Mouse (Mus musculus) lung, embryonic 14.5 days (tissue): ENCODE data around the gene Tomm70a. TPM values are rescaled to one million over a fixed set of nuclear protein-coding genes. Genes with fewer than 3 reads are reported as not detected.

Experiments used
- ATAC-seq: fragments of 200-750 bp; cut with Nextera tagmentation; 2 replicates; pipeline ENCODE4 v1.8.0; 2017; ENCODE audit warnings: mild to moderate bottlenecking, moderate TSS enrichment, moderate library complexity; ENCODE audit not compliant: insufficient read depth
- DNase-seq: peaks from one replicate; pipeline ENCODE4 v3.0.0-alpha.2; 2015
- H3K27ac ChIP-seq: fragments of 300-500 bp; sonication (generic); 2 replicates; pipeline ENCODE4 v1.5.1; 2014; ENCODE audit warnings: low read depth, mild to moderate bottlenecking, moderate library complexity
- H3K27me3 ChIP-seq: fragments of 300-500 bp; sonication (generic); 2 replicates; pipeline ENCODE4 v1.6.1; 2014; ENCODE audit warnings: low read length, control low read depth; ENCODE audit not compliant: insufficient read depth
- H3K36me3 ChIP-seq: fragments of 300-500 bp; sonication (generic); 2 replicates; pipeline ENCODE4 v1.6.1; 2014; ENCODE audit warnings: control low read depth; ENCODE audit not compliant: insufficient read depth
- H3K4me1 ChIP-seq: fragments of 300-500 bp; sonication (generic); 2 replicates; pipeline ENCODE4 v1.6.1; 2014; ENCODE audit warnings: antibody characterized with exemption, control low read depth; ENCODE audit not compliant: insufficient read depth
- H3K4me2 ChIP-seq: fragments of 300-500 bp; sonication (generic); 2 replicates; pipeline ENCODE4 v1.6.1; 2014; ENCODE audit warnings: mild to moderate bottlenecking
- H3K4me3 ChIP-seq: fragments of 300-500 bp; sonication (generic); 2 replicates; pipeline ENCODE4 v1.5.1; 2014; ENCODE audit warnings: low read depth, low read length
- H3K9ac ChIP-seq: fragments of 300-500 bp; sonication (generic); 2 replicates; pipeline ENCODE4 v1.6.1; 2014
- H3K9me3 ChIP-seq: fragments of 300-500 bp; sonication (generic); 2 replicates; pipeline ENCODE4 v1.6.1; 2016; ENCODE audit warnings: low read depth, low read length, control low read depth
- CTCF ChIP-seq: IDR thresholded peaks from 2 replicates; pipeline ENCODE4 v1.5.1; 2016; ENCODE audit warnings: antibody characterized with exemption, low read depth
- WGBS: fragments of 180-500 bp; shearing (Covaris S2); extraction: QIAGEN DNeasy Blood & Tissue Kit; methylation state at CpG from one replicate; pipeline ENCODE4 v1.1.7; 2014; 5-methylcytosine and 5-hydroxymethylcytosine counted together
- polyA plus RNA-seq: library from polyadenylated mRNA; unstranded; fragments of >200 nt; fragmentation: Nextera tagmentation; extraction: Ambion mirVana; gene quantifications from 2 replicates; pipeline ENCODE4 v1.2.1, GENCODE M21; 2014

Gene Tomm70a
- polyA plus RNA-seq, 1 experiment from 2014 or later, result 62.0 TPM

GRCm38 (mm10) chr16:57144741-57145140 lies 23.2 kb downstream of the Tomm70a start:
- no peak for TF ChIP-seq CTCF
- 92% methylated on average over 5 of the region's 5 CpGs for WGBS
- ATAC-seq (no peak), DNase-seq (no peak)
- no peak overlapping the region for H3K9ac ChIP-seq
- peaks cover 54% of the 10 kb centered on the region for H3K36me3 ChIP-seq
- no peaks in the 10 kb centered on the region for H3K9me3 ChIP-seq
- no peak overlapping the region for H3K4me3 ChIP-seq
- H3K27ac ChIP-seq, result no peak overlapping the region
- no peaks in the 10 kb centered on the region for H3K4me1 ChIP-seq
- no peak overlapping the region for H3K4me2 ChIP-seq
- no peaks in the 10 kb centered on the region for H3K27me3 ChIP-seq

GRCm38 (mm10) chr16:57151437-57151836 lies 29.9 kb downstream of the Tomm70a start:
- no peak for DNase-seq
- Histone ChIP-seq H3K36me3 (peaks cover 74% of the 10 kb centered on the region), H3K4me3 (no peak overlapping the region), H3K9me3 (no peaks in the 10 kb centered on the region), H3K4me1 (no peaks in the 10 kb centered on the region), H3K27me3 (no peaks in the 10 kb centered on the region), H3K9ac (no peak overlapping the region), H3K27ac (no peak overlapping the region), H3K4me2 (no peak overlapping the region)
- TF ChIP-seq CTCF, result no peak
- 94% methylated on average over 4 of the region's 4 CpGs for WGBS
- no peak for ATAC-seq

- Histone ChIP-seq H3K4me3 (no peak overlapping the region), H3K9ac (no peak overlapping the region), H3K9me3 (no peaks in the 10 kb centered on the region), H3K4me1 (no peaks in the 10 kb centered on the region), H3K27ac (no peak overlapping the region), H3K4me2 (no peak overlapping the region), H3K36me3 (peaks cover 84% of the 10 kb centered on the region), H3K27me3 (no peaks in the 10 kb centered on the region)
- DNase-seq (no peak), ATAC-seq (no peak)
- no peak for TF ChIP-seq CTCF
These were observed 34.4 kb downstream of the Tomm70a start for GRCm38 (mm10) chr16:57155899-57156298.

- H3K36me3 ChIP-seq, result peaks cover 89% of the 10 kb centered on the region
- no peak for TF ChIP-seq CTCF
These were observed 35.6 kb downstream of the Tomm70a start for GRCm38 (mm10) chr16:57157076-57157475.

GRCm38 (mm10) chr16:57157728-57158127 lies 36.2 kb downstream of the Tomm70a start:
- Histone ChIP-seq H3K4me1 (no peaks in the 10 kb centered on the region), H3K36me3 (peaks cover 85% of the 10 kb centered on the region), H3K4me2 (no peak overlapping the region), H3K27me3 (no peaks in the 10 kb centered on the region), H3K27ac (no peak overlapping the region), H3K9ac (no peak overlapping the region), H3K9me3 (no peaks in the 10 kb centered on the region), H3K4me3 (no peak overlapping the region)
- no peak for TF ChIP-seq CTCF
- ATAC-seq (peak; percentile 26; the same call in 1 of the 2 replicates), DNase-seq (no peak)
- 73% methylated on average over 4 of the region's 4 CpGs for WGBS

More at GRCm38 (mm10) chr16:57157076-57157475, 35.6 kb downstream of the Tomm70a start:
- no peaks in the 10 kb centered on the region for H3K9me3 ChIP-seq
- H3K4me2 ChIP-seq, result no peak overlapping the region
- no peaks in the 10 kb centered on the region for H3K4me1 ChIP-seq
- DNase-seq, result no peak
- H3K4me3 ChIP-seq, result no peak overlapping the region
- H3K27ac ChIP-seq, result no peak overlapping the region
- ATAC-seq, result no peak
- no peaks in the 10 kb centered on the region for H3K27me3 ChIP-seq
- no peak overlapping the region for H3K9ac ChIP-seq
- 90% methylated on average over 4 of the region's 4 CpGs for WGBS

GRCm38 (mm10) chr16:57159835-57160234 lies 38.3 kb downstream of the Tomm70a start:
- H3K4me3 ChIP-seq, result no peak overlapping the region
- 60% methylated on average over 7 of the region's 7 CpGs for WGBS
- H3K36me3 ChIP-seq, result peaks cover 80% of the 10 kb centered on the region
- H3K27ac ChIP-seq, result no peak overlapping the region
- no peak overlapping the region for H3K4me2 ChIP-seq
- H3K4me1 ChIP-seq, result no peaks in the 10 kb centered on the region
- TF ChIP-seq CTCF, result no peak
- ATAC-seq (no peak), DNase-seq (no peak)
- H3K9me3 ChIP-seq, result no peaks in the 10 kb centered on the region
- no peaks in the 10 kb centered on the region for H3K27me3 ChIP-seq
- no peak overlapping the region for H3K9ac ChIP-seq

- Histone ChIP-seq H3K27me3 (no peaks in the 10 kb centered on the region), H3K4me3 (no peak overlapping the region), H3K9ac (no peak overlapping the region), H3K9me3 (no peaks in the 10 kb centered on the region), H3K36me3 (peaks cover 52% of the 10 kb centered on the region), H3K27ac (no peak overlapping the region), H3K4me1 (no peaks in the 10 kb centered on the region), H3K4me2 (no peak overlapping the region)
- ATAC-seq (no peak), DNase-seq (no peak)
- WGBS, result 88% methylated on average over 5 of the region's 5 CpGs
- TF ChIP-seq CTCF, result no peak
These were observed 41.3 kb downstream of the Tomm70a start for GRCm38 (mm10) chr16:57162841-57163240.

- TF ChIP-seq CTCF, result no peak
- 81% methylated on average over 1 of the region's 1 CpGs for WGBS
- H3K36me3 ChIP-seq, result peaks cover 44% of the 10 kb centered on the region
- no peak overlapping the region for H3K4me3 ChIP-seq
- no peaks in the 10 kb centered on the region for H3K27me3 ChIP-seq
- H3K27ac ChIP-seq, result no peak overlapping the region
- H3K4me2 ChIP-seq, result no peak overlapping the region
- H3K9me3 ChIP-seq, result no peaks in the 10 kb centered on the region
- DNase-seq, result no peak
- no peak overlapping the region for H3K9ac ChIP-seq
- no peak for ATAC-seq
- no peaks in the 10 kb centered on the region for H3K4me1 ChIP-seq
These were observed 42.2 kb downstream of the Tomm70a start for GRCm38 (mm10) chr16:57163694-57164093.
